Mouse (Mus musculus) bone marrow, adult 2 months (tissue): ENCODE data around the gene Pcbd1. TPM values are rescaled to one million over a fixed set of nuclear protein-coding genes. Genes with fewer than 3 reads are reported as not detected.
"Not testable (repeated sequence)": the region's sequence is repeated elsewhere in the genome, so short reads cannot be mapped to it uniquely, and the experiment has no call there.

Experiments used
- H3K27ac ChIP-seq: fragments of 200-500 bp; 2 replicates; pipeline ENCODE4 v1.5.1; 2012; ENCODE audit warnings: low read depth, mild to moderate bottlenecking, control low read depth, inconsistent platforms, low read length; ENCODE audit not compliant: control insufficient read depth, poor library complexity, insufficient read depth
- H3K4me1 ChIP-seq: fragments of 200-500 bp; 2 replicates; pipeline ENCODE4 v1.6.1; 2011; ENCODE audit warnings: low read length; ENCODE audit not compliant: control insufficient read depth, insufficient read depth
- H3K4me3 ChIP-seq: fragments of 200-500 bp; replicated peaks from 2 replicates; pipeline ENCODE3; 2011; ENCODE audit warnings: mild to moderate bottlenecking, low read depth, low read length, control low read depth; ENCODE audit not compliant: control insufficient read depth
- CTCF ChIP-seq: fragments of 200-500 bp; IDR thresholded peaks from 2 replicates; pipeline ENCODE4 v1.5.1; 2011; ENCODE audit warnings: low read length, control low read depth; ENCODE audit not compliant: control insufficient read depth, insufficient read depth
- POLR2A ChIP-seq: fragments of 200-500 bp; IDR thresholded peaks from 2 replicates; pipeline ENCODE4 v1.6.1; 2011; ENCODE audit warnings: low read depth, mild to moderate bottlenecking, control low read depth, low read length, borderline replicate concordance; ENCODE audit not compliant: control insufficient read depth
- WGBS: fragments of 180-500 bp; shearing (Covaris S2); methylation state at CpG from one replicate; pipeline ENCODE4 v1.1.7; 2018; 5-methylcytosine and 5-hydroxymethylcytosine counted together
- polyA plus RNA-seq: library from polyadenylated mRNA; stranded (reverse); fragments of >200 nt; gene quantifications from 2 replicates; pipeline ENCODE4 v1.2.4, GENCODE M21; 2011; ENCODE audit warnings: low replicate concordance; ENCODE audit not compliant: missing spikeins, insufficient read depth, insufficient read length

Gene Pcbd1
- polyA plus RNA-seq, 1 experiment = 5.2 TPM

DNA sequence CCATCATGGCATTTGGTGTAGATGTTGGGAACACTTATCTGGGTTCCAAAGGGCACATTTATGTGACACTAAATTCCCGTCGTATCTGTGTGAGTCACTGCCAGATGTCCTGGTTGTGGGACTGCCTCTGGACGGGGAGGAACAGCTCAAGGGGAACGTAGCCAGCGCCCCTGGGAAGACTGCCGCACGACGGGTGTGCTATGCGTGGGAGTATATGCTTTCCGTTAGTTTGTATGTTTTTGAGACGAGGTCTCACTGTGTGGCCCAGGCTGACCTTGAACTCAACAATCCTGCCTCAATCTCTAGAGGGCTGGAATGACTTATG lies 8.2 kb upstream of the Pcbd1 start:
- Histone ChIP-seq H3K4me3 (no peak overlapping the region), H3K27ac (no peak overlapping the region), H3K4me1 (no peaks in the 10 kb centered on the region)
- WGBS = 84% methylated on average over 11 of the region's 11 CpGs
- TF ChIP-seq CTCF (no peak), POLR2A (no peak)

DNA sequence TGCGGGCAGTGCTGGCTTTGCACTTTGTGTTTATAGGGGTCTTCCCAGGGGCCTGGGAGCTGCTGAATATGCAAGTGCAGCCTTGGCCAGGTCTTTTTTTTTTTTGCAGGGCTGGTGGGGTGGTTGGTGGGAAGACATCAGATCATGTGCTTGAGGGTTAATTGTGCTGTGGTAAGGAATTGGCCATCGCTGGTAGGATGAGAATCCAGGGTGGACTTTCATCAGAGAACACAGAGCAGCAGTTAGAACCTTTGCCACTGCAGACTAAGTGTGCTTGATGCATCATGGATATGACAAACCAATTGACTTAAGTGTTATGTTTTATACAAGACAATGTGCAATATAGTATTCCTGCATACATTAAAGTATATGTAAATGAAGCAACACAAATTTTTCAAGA lies 3.8 kb upstream of the Pcbd1 start:
- H3K4me3 ChIP-seq = no peak overlapping the region
- WGBS = 80% methylated on average over 2 of the region's 2 CpGs
- TF ChIP-seq CTCF (no peak), POLR2A (no peak)
- no peak overlapping the region; the same call in 1 of the 2 replicates for H3K27ac ChIP-seq
- H3K4me1 ChIP-seq = no peaks in the 10 kb centered on the region

DNA sequence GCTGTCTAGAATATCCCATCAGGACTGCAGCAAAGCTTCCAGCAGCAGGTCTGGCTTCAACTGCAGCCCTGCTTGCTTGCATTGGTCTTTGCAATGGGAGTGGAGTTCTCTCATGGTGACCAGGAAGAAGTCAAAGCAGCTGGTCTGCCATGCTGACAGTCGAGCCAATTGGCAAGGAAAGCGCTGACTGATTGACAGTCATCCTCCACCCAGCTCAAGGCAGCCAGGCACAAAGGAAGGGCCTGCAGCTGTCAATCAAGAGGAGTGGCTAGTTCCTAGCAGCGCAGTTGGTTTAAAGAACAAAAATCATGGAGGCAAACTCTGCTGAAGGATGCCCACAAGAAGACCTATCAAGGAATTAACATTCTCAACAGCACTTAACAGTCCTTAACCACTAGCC lies 2.6 kb upstream of the Pcbd1 start:
- Histone ChIP-seq H3K27ac (no peak overlapping the region), H3K4me1 (no peaks in the 10 kb centered on the region), H3K4me3 (no peak overlapping the region)
- WGBS = 61% methylated on average over 3 of the region's 3 CpGs
- TF ChIP-seq CTCF (no peak), POLR2A (no peak)

DNA sequence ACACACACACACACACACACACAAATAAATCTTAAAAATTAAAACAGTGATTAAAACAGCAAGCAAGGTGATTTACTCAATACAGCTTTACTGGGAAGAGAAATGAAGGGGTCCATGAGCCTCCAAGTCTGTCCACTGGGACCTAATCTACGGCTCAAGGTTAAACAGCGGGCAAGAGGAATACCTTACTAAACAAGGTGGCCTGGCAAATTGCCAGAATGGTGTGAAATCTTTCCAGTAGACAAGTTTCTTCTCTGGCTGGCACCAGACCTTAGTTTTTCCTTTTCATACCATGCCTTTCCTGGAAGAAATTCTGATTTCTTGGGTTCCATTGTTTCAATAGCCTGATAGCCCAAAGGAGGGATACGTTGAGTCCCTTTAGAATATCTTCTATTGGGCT lies 663 bp upstream of the Pcbd1 start:
- no peak for TF ChIP-seq POLR2A
- no peak for TF ChIP-seq CTCF
- Histone ChIP-seq H3K4me3 (no peak overlapping the region), H3K27ac (no peak overlapping the region), H3K4me1 (no peaks in the 10 kb centered on the region)
- WGBS = 94% methylated on average over 3 of the region's 3 CpGs

DNA sequence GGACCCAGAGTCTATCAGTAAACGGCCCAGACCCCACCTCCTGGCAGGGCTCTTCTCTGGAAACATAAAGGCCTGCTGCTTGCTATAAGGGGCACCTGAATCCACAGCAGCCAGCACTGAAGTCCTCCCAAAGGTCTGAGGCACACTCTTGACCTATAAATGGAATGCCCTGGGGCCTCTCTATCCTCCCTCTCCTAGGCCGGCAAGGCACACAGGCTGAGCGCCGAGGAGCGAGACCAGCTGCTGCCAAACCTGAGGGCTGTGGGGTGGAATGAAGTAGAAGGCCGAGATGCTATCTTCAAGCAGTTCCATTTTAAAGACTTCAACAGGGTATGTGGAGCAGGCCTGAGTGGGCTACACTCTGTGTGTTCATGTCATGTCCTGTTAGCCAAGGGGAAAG lies 2.7 kb downstream of the Pcbd1 start:
- TF ChIP-seq CTCF (no peak), POLR2A (no peak)
- 84% methylated on average over 6 of the region's 6 CpGs for WGBS
- H3K4me1 ChIP-seq = no peaks in the 10 kb centered on the region
- no peak overlapping the region for H3K4me3 ChIP-seq
- H3K27ac ChIP-seq = no peak overlapping the region

DNA sequence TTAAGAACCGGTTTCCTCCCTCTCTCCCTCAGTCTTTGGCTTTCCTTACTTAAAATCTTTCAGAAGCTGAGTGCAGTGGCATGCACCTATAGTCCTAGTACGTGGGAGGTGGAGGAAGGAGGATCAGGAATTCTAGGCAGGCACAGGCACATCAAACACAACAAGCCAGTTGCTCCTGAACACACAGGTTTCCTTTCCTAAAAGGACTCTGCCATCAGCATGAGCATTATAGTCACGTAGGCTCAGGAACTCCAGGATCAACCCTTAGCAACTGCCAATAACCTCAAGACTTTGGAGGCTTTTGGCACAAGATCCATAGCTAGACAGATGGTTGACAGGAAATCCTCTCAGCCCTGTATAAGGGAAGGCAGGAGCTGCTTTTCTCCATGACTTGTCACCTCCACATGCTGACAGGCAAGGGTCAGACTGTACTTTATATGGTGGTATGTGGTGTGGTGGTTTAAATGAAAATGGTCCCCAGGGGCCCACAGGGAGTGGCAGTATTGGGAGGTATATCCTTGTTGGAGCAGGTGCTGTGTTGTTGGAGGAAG lies 14.5 kb downstream of the Pcbd1 start:
- TF ChIP-seq CTCF (no peak), POLR2A (no peak)
- no peak overlapping the region for H3K4me3 ChIP-seq
- H3K4me1 ChIP-seq = no peaks in the 10 kb centered on the region
- 91% methylated on average over 3 of the region's 3 CpGs for WGBS
- H3K27ac ChIP-seq = no peak overlapping the region

DNA sequence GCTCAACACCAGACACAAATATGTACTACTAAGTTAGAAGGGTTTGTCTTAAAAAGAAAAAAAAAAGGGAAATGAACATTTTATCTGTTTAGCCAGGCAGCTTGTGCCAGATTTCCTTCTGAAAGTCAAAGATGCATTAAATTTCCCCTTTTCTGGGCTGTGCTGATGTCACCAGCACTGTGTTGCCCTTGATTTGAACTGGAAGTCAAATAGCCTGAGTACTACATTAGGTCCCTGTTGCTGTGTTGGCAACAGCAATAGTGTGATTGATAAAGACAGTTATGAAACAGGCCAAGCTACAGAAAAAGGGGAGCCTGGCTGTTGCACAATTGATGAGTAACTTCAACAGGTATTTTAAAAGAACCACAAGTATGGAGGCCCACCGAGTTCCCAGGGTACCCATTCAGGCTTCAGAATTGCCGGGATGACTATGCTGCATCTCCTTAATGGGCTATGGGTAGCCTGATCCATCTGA lies 25.2 kb downstream of the Pcbd1 start:
- TF ChIP-seq POLR2A (no peak), CTCF (no peak)
- Histone ChIP-seq H3K4me3 (no peak overlapping the region), H3K27ac (no peak overlapping the region), H3K4me1 (no peaks in the 10 kb centered on the region)
- 71% methylated on average over 2 of the region's 2 CpGs for WGBS

DNA sequence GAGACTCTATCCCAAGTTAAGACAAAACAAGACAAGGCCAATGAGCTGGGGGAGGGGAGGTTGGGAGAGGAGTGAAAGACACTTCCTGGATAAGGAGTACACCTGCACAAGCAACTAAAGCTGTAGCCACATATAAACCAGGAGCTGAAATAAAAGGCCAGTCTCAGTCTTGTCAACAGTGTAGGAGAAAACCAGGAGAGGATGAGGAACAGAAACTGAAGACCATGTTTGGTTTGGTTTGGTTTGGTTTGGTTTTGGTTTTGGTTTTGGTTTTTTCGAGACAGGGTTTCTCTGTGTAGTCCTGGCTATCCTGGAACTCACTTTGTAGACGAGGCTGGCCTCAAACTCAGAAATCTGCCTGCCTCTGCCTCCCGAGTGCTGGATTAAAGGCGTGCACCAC lies 32.6 kb downstream of the Pcbd1 start:
- H3K27ac ChIP-seq, H3K4me3 ChIP-seq, H3K4me1 ChIP-seq: not testable (repeated sequence)
- 62% methylated on average over 4 of the region's 4 CpGs for WGBS

DNA sequence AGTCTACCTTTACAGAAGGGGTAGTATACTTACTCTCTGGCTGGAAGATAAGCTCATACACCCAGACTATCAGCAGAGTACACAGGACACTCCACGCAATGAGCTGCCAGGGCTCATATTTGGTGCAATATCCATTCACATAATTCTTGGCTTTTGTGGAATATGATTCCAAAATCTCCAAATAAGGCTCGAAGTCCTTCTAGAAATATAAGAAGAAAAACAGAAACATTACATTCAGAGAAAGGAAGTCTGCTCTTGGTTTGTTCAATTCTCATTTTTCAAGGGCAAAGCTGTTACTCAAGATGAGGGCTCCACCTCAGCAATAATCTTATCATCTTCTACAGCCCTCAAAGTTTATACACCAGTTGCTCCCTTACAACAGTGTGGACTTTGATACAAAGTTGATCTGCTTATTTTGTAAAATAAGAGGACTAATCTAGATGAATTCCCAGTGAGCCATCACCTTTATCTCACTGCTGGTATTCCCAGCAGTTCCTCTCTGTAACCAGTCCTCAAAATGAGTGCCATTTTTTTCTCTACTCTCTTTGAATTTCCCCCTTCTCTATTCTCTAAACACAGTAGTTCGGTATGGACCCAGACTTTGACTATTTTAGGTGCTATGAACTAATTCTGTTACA lies 34.3 kb downstream of the Pcbd1 start:
- Histone ChIP-seq H3K27ac (no peak overlapping the region), H3K4me1 (peaks cover 1% of the 10 kb centered on the region; the same call in 1 of the 2 replicates), H3K4me3 (no peak overlapping the region)
- TF ChIP-seq CTCF (no peak), POLR2A (no peak)
- WGBS = 57% methylated on average over 3 of the region's 3 CpGs
